Mouse (Mus musculus) testis, postnatal 14 days (tissue): ENCODE data around the gene Csnk1g1.

Experiments used
- DNase-seq: peaks from one replicate; pipeline ENCODE4 v3.0.0; 2021; ENCODE audit warnings: low spot score

Gene Csnk1g1

DNA sequence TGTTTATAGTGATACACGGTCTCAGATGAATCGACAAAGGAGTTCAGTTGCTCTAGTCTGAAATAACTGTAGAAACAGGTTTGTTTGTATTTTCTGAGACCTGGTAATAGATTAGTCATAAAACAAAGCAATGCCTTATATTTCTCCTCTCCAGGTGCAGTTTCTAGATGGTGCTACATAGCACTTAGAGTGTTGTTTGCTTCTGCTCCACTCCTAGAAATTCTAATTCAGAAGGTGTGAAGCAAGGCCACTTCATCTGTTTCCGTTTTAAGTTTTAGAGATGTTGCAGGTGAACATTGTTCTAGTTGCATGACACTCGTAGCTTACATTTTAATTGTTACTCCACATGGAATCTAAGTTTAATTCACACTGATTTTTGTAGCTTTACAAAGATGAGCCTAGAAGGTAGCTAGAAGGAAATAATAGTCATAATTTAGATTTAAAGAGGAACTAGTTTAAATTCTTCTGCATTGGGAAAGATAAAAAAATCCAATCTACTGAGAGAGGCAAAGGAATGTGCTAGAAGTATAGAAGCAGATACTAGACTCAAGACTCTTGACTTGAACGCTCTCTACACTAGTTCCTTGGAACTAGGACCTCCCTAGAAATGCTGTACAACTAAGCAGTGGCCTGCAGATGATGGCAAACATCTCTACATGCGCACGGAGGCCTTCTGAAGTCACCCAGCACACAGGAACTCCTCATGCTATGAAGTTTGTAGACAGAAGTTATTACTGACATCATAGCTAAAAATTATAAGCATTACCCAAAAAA is 87.1 kb downstream of the Csnk1g1 start:
- no peak for DNase-seq

DNA sequence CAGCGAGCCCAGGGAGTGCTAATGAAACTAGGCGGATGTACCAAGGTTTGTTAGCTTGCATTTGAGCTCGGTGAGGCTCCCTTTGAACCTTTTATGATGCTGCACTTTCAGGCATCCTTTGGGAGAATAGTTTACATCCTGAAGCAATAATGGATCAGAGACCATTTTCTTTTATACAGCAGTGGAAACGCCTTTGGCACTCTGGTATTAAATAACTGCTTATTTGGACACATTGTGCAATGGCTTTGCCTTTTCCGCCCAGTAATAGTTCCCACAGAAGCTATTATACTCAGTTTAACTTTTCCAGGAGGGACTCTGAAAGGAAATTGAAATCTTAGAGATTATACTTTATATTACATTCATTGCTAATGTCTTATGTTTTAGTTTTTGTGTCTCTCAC is 90.2 kb downstream of the Csnk1g1 start:
- no peak for DNase-seq

DNA sequence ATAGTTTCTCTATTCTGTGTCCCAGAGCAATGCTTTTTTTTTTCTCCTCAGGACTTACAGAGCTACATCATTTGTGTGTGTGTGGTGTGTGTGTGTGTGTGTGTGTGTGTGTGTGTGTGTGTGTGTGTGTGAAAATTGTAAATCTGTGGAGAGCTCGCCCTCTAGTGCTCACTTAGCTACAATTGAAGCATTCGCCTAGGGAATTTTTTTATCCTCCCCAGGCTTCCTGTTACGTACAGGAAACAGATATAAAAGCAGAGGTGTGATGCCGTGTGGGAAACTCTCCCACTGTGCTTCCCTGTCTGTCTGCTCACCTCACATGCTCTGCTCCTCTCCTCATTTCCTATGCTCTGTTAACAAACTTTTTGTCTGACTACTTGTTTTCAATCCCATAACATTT is 95.7 kb downstream of the Csnk1g1 start:
- peak; percentile 15 for DNase-seq

DNA sequence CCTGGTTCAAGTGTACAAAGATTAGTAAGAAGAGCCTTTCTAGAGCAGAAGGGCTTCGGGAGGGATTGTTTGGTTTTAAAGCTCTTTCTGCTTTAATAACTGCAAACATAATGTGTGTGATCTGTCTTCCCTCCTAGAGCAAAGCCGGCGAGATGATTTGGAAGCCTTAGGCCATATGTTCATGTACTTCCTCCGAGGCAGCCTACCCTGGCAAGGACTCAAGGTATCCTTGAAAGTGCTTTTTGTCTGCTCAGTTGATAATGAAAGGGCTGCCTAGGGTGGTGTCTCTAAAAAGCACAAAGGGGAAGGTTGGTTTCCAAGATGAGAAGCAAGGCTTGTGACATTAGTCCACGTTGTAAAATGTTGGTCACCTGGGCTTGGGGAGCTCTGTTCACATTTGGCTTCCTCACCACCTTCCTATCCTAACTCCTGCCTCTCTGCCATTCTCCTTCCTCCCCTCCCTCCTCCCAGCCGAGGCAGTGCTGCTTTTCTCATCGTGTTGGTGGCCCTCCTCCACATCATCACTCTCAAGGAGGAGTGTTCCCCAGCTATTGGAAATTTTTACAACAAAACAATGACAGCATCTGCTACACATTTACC is 99.0 kb downstream of the Csnk1g1 start:
- no peak for DNase-seq

DNA sequence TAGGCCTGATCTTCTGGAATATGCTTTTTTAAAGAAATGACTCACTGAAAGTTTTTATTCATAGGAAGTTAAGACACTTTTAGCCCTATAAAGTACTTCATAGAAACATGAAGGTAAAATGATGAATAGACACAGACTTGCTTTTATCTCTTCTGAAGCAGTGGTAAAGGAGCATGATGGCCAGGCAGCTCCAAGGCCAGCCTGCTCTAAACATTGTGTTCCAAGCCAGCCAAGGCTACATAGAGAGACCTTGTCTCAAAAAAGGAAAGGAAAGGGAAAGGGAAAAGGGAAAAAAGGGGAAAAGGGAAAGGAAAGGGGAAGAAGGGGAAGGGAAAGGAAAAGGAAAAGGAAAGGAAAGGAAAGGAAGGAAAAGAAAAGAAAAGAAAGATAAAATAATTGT is 111.9 kb downstream of the Csnk1g1 start:
- DNase-seq, result no peak

DNA sequence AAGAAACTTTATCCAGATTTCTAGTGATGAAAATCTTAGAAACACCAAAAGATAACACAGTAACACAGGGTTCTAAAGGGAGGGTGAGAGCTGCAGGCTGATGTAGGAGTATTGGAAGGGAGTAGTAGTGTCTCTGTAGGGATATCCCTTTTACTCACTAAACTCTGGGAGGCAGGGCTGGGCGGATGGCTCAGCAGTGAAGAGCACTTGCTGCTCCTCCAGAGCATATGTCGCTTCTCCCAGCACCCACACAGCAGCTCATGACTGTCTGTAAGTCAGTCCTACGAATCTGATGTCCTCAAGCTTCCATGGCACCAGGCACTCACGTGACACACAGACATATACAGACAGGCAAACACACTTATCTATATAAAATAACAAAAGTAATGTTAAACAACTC is 129.4 kb downstream of the Csnk1g1 start:
- DNase-seq, result no peak

DNA sequence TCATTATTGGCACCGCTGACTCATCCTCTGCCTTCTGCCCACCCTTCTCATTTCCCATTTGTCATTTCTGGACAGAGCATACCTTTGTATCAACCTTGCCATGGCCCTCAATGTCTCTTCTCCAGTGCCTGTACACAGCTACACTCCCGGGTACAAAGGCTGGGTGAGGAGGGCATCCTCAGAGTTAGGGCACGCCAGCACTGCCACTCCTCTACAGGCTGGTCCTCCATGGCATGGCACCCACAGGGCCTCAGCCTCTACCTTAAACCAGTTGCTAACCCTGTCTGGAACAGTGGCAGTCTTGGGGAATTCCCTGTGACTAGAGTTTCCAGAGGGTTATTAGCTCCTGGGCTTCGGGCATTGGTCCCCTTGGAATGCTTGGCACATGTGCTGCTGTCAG is 129.9 kb downstream of the Csnk1g1 start:
- DNase-seq, result no peak

DNA sequence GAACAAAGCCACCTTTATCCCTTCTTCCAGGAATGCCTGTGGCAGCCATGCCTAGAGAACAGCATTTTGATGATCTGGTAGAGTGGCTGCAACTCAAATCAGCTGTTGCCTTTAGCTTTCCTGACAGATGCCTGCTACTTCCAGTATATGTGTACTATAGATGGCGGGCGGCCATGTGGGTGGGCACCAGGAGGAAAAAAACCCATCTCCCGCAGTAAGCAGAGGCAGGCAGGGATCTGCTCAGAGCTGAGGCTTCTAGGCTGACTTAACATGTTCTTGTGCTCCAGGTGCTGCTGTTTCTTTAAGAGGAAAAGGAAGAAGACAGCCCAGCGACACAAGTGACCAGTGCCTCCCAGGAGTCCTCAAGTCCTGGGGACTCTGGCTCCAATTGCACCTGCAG is 130.6 kb downstream of the Csnk1g1 start:
- no peak for DNase-seq

DNA sequence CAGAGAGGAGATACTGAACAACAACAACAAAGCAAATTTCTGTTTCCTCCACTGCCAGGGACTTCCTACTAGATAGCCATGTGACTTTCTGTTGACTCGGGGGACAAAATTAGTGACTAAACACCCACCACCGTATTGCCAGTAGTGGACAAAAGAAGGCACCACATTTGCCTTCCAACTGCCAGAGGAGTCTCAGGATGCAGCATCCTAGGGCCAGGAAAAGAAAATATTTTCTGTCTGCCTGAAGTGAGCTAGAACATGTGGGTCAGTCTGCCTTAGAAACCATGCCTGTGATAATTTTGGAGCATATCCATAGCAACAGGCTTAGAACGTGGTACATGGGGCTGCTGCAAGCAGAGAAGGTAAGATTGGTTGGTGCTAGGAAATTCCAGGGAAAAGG is 132.1 kb downstream of the Csnk1g1 start:
- no peak for DNase-seq

DNA sequence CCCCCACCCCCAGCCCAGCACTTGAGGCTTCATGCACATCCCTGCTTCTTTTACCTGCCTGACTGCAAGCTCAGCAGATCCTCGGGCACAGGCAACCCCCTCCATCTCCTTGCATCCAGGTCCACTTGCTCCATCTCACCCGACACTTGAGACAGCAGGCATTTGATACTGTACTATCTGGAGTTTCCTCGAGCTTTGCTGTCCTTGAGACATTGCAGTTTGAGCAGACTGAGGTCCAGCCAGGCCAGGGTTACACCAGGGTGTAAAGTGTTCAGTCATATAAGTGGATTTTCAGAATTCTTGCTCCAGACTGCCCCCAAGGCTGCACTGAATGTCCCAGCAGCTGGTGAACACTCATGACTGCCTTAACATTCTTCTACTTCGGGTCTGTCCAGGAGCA is 133.6 kb downstream of the Csnk1g1 start:
- no peak for DNase-seq

DNA sequence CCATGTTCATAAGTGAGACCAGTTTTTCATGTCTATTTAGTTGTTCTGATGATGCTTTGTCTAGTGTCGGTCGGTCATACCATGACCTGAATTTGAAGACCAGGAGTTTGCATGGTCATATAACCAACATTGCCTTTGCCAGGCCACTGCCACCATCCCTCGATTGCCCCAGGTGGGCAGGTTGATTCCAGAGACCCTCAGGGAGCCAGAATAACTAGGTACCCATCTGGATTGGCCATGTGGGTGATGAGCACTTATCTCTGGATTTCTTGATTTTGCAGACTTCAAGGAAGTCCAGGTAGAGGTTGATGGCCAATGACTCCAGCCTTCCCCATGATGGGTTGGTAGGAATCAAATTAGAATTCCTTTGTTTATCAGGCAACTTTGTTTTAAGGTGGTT is 134.5 kb downstream of the Csnk1g1 start:
- DNase-seq, result no peak

DNA sequence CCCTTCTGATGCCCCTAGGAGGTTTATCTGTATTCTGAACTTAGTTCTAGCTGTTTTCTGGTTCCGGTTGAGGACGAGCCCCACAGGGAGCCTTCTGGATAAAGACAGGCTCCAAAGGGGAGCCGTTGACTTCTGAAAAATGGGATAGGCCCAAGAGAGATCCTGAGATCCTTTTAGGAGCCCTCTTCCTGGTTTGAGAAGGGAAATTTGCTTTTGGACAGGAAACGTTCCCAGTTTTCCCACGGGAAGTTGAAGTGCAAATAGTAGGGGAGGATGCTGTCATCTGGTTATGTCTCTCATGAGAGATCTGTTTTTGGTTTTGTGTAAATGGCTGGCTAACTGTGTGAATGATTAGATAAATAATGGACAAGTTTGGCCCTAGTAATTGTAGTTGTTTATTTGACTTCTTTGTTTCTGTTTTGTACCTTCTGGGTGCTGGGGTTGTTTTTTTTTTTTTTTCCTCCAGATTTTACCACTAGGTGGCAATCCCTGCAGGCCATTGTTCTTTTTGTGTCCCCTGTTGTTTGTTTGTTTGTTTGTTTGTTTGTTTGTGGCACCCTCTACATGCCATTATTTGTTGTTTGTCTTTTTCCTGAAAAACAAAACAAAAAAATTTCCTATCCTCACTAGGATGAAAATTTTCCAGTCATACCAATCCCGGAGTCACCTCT is 141.3 kb downstream of the Csnk1g1 start:
- DNase-seq, result no peak

DNA sequence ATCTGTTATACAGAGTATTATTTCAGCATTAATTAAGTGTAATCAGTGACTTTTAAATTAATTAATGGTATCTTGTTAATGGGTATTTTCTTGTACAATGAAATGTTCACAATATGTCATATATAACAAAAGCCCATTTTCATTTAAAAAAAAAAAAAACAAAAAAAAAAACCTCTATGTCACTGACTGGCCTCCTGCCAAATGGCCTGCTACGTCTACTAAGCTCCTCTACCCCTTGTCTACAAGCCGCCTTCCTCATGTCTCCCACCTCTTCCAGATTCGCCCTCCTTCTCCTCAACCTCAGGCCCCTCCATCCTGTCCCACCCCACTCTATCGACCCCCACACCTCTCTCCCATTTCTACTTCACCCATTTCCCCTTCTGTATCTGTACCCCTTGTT is 142.8 kb downstream of the Csnk1g1 start:
- DNase-seq, result no peak

DNA sequence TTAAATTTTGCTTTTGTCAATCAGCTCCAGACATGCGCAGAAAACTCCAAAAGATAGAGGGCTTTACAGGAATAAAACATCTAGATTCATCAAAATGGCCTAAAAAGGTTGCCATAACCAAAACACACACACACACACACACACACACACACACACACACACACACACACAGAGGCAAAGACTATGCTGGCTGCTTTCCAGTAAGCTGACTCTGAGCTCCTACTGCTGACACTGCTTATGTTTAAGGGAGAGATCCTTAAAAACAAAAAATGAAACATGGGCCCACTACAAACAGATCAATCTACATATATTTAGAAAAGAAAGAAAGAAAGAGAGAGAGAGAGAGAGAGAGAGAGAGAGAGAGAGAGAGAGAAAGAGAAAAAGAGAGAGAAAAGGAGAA is 144.0 kb downstream of the Csnk1g1 start:
- DNase-seq, result no peak

DNA sequence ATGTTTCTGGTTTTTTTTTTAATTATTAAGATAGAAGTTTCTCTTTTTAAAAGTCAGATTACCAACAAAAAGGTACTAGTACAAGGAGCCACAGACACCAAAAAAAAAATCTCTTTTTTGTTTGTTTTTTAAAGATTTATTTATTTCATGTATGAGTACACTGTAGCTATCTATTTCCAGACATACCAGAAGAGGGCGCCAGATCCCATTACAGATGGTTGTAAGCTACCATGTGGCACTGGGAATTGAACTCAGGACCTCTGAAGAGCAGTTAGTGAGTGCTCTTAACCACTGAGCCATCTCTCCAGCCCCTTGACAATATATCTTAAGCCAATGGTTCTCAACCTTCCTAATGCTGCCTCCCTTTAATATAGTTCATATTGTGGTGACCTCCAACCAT is 144.9 kb downstream of the Csnk1g1 start:
- DNase-seq, result no peak

DNA sequence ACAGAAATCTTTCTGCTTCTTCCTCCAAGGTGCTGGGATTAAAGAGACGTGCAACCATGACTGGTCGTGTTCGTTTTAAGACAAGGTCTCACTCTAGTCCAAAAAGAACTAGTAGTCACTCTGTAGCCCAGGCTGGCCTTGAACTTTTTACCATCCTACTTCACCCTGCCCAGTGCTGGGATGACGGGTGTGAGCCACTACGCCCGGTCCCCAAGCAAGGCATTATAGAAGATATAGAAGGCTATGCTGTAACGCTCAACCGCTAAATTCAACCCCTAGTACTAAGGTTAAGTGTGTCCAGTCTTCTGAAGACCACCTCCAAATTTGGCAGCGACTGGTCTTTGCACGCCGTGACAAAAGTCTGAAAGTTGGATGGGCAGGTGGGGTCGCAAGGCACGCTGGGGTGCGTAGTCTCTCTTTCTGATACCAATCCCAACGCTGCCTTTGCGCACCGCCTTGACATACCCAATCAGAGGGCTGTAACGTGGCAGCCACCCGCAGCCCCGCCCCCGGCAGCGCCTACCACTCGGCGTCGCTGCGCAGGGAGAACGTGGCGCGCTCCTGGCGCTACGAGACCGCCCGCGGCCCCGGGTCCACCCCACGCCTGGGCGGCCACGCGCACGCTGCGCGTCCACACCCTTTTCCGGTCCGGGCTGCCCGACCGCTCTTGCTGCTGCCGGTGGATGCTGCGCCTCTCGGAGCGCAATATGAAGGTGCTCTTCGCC is 151.0 kb downstream of the Csnk1g1 start, which contains the start of gene Ppib:
Gene Ppib (plus strand): TSS at position 640 of the 725 bp plus-strand sequence.
- DNase-seq, result peak; percentile 96

DNA sequence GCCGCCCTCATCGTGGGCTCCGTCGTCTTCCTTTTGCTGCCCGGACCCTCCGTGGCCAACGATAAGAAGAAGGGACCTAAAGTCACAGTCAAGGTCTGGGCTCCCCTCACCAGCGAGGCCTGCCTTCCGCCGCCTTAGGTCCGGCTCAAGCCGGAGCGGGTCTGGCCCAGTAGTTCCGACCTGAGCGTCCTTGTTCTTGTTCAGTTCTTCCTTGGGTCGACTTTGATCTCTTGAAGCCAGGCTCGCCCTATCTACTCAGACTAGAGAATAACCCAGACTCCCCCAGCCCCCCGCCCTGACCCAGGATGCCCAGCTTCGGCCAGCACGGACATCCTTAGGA is 151.6 kb downstream of the Csnk1g1 start:
- DNase-seq, result no peak

DNA sequence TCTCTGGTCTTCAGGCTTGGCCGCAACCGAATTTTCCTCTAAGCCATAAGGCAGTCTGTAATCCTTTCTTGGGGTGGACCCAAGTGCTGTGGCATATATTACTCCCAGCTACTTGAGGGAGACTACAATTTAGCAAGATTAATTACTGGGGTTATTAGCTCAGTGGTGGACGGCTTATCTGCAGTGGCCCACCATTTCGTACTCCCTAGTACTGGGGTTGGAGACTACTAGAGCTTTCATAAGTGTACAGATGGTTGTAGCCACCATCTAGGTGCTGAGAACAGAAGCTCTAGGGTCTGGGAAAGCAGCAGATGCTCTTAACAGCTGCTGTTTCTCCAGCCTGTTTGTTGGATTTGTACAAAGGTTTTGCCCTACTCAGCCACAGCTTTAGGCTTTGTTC is 152.3 kb downstream of the Csnk1g1 start:
- no peak for DNase-seq

DNA sequence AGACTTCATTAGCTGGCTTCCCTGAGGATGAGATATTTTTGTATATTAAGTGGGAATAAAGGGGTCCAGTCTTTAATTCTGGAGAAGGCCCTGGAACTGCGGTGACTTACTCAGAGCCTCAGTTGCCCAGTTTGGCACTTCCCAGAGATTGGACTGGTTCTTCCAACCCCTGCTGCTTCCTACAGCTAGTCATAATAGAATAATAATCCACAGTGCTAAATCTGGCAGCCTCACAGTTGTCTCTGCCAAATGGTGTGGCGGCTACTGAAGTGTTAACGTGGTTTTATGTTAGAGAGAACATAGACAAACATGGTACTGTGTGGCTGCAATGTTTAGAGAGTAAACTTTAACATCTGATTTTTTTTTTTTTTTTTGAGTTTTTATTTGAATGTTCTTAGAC is 152.9 kb downstream of the Csnk1g1 start:
- DNase-seq, result no peak

DNA sequence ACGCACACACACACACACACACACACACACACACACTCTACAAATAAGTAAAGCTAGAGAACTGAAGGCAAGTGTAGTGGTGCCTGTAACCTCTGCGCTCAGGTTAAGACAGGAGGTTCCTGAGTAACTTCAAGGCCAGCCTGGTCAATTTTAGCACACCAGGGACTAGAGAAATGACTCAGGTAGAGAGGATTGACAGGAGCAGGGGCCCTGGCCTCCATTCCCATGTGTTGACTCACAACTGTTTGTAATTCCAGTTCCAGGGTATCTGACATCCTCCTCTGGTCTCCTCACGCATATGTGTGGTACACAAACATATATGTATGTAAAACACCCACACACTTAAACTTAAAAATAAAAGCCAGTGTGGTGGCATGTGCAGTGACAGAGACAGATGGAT is 154.7 kb downstream of the Csnk1g1 start:
- no peak for DNase-seq

DNA sequence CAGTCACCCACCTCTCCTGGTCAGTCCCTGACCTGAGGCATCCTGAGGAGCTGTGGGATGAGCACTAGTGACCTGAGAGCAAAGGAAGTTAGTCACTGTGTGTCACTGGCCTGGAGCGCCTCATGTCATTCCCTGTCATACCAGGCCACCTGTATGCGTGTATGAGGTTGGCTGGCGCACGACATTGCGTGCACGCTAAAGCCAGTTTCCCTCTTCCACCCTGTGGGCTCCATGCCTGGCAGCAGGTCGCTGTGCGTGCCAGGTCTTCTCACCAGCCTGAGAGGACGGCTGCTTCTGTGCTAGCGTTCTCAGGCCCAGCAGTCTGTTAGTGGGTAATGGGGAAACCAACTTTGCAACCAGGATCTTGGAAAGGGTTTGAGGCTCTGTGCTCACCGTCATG is 155.6 kb downstream of the Csnk1g1 start:
- no peak for DNase-seq

DNA sequence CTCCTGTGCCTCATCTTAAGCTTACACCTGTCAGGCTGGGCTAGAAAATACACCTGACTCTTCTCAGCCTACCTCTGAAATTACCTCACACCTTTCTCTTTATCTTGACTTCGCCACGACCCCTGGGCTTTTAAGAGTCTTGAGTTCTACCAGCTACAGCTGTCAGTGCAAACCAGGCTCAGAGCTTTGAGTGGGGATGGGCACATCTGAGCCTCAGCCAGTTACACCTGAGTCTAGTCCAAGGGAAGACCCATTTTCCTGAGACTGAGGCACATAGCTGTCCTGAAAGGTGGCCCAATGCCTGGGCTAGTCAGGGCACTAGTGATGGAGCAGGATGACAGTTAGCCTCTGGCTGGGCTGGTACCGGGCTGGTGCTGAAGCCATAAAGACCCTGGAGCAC is 158.1 kb downstream of the Csnk1g1 start:
- DNase-seq, result no peak

DNA sequence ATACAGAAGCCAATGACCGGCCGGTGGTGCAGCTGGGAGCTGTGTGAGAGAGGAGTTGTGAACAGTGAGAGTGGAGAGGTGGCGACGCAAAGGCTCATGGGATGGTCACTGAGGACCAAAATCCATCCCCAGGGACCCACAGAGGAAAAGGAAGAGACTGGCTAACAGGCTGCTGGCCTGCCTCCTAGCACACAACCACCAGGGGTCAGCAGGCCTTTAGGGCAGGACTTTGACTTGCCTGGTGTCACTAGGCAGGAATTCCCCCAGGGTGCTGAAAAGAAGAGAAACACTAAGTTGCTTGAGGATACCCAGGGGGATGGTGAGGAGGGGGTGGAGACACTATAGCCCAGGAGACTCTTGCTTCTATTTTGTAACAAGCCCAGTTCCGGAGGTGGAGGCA is 158.8 kb downstream of the Csnk1g1 start:
- no peak for DNase-seq
